Mouse (Mus musculus) layer of hippocampus, adult 2 months (tissue): ENCODE data around the gene Ncf2. TPM values are rescaled to one million over a fixed set of nuclear protein-coding genes. Genes with fewer than 3 reads are reported as not detected.

ENCODE experiments used
- DNase-seq, 2 experiments: peaks; one replicate each; pipeline ENCODE4 v3.0.0; 2022; ENCODE audit warnings: low spot score in 2 of 2
- H3K27ac ChIP-seq: fragments of 200-600 bp; 2 replicates; pipeline ENCODE4 v1.8.1; 2022
- H3K4me3 ChIP-seq: fragments of 200-600 bp; 2 replicates; pipeline ENCODE4 v1.8.1; 2022; ENCODE audit warnings: mild to moderate bottlenecking
- CTCF ChIP-seq: fragments of 200-600 bp; conservative IDR thresholded peaks from 2 replicates; pipeline ENCODE4 v1.8.1; 2022; ENCODE audit warnings: antibody characterized with exemption, mild to moderate bottlenecking, moderate library complexity
- total RNA-seq, 2 experiments: library from RNA; stranded (reverse); gene quantifications; 2 replicates each; pipeline ENCODE4 v1.2.3; 2021

The Ncf2 gene
- total RNA-seq, 2 experiments from 2014 or later: 1.9 to 2.9 TPM

- TF ChIP-seq CTCF: no peak
- no peak overlapping the region for H3K27ac ChIP-seq
- H3K4me3 ChIP-seq: no peak overlapping the region
- no peak for DNase-seq
Observed at GRCm38 (mm10) chr1:152846856-152847255, 46.9 kb downstream of the Ncf2 start.

- no peak for TF ChIP-seq CTCF
- DNase-seq: no peak
- H3K27ac ChIP-seq: no peak overlapping the region
- no peak overlapping the region for H3K4me3 ChIP-seq
Observed at GRCm38 (mm10) chr1:152869901-152870300, 69.9 kb downstream of the Ncf2 start.

DNA sequence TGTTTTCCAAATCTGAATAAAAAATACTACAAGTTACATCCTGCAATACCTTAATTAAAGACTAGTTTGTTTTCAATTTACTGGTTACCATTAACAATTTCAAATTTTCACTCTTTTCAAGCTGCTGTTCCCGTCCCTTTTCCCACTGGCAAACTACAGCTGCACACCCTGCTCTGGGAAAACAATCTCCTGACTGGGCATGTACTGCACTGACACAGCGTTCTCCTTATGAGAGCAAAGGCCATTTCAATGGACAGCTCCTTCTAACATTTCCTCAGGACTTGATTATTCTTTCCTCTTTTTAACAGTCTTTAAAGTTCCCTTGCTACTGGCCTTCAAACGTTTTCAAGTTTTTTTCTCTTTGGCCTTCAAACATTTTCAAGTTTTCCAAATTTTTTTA lies 71.0 kb downstream of the Ncf2 start:
- TF ChIP-seq CTCF: no peak
- no peak for DNase-seq
- H3K27ac ChIP-seq: no peak overlapping the region
- H3K4me3 ChIP-seq: no peak overlapping the region

Other genes starting within 250 kb of the Ncf2 start
- not detected for gene Apobec4, start 49.6 kb upstream of the Ncf2 start, total RNA-seq
- 100 to 1,000 TPM; 126 TPM for gene Rgl1, start 33.8 kb upstream of the Ncf2 start, total RNA-seq
- gene Arpc5, start 33.7 kb upstream of the Ncf2 start, total RNA-seq: 100 to 1,000 TPM; 185 to 193 TPM
- 10 to 100 TPM; 95.5 to 97.8 TPM for gene Smg7, start 102.5 kb downstream of the Ncf2 start, total RNA-seq
- gene Nmnat2, start 154.8 kb downstream of the Ncf2 start, total RNA-seq: 100 to 1,000 TPM; 133 to 141 TPM